Mouse (Mus musculus): Measurements from ENCODE around the gene Adcy3. TPM values are rescaled to one million over a fixed set of nuclear protein-coding genes. Genes with fewer than 3 reads are reported as not detected.

Adcy3 gene
- total and polyA plus RNA-seq, 2 experiments = 0.65 to 0.80 TPM

DNA sequence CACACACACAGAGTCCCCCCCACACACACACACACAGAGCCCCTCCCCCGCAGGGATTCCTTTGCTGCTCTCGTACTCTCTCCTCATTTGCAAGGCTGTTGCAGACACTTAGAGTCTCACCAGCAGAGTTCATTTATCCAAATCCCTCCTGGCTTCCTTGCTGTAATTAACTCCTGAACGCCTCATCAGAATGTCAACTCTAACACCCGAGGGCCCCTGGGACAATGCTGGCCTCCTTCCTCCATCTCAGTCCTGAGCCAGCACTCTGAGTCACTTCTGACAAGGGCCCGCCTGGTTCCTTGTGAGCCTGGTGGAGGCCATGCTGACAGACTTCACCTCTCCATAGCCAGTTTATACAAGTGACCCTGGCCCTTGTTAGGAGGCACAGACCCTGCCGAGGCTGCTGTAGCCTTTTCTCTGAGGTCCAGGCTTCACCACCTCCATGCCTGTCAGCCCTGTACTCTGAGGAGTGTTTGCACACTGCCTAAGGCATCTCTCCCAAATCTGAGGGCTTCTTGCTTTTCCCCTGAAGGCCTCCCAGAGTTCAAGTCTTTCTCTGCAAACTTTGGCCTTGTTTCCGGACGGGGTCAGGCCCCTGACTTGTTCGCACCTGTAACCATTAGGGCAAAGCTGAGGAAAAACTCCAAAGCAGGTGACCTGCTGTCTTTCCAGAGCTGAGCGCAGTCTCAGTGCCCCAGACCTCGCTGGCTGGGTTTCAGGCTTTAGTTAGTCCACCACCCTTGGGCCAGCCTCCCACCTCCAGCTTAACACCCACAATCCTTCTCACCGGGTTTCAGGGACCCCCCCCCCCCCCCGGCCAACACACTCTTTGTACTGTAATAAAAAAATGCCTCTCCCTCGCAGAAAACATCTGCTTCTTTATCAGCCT is 55.5 kb downstream of the Adcy3 start:
- no peaks in the 10 kb centered on the region for H3K27me3 ChIP-seq (ENCODE audit: control insufficient read depth, insufficient read depth, low read length)
- no peak overlapping the region for H3K9ac ChIP-seq (ENCODE audit: low read depth, low read length)
- no peaks in the 10 kb centered on the region for H3K79me2 ChIP-seq (ENCODE audit: control insufficient read depth, insufficient read depth, low read length)
- WGBS = 44% methylated on average over 14 of the region's 14 CpGs
- H3K27ac ChIP-seq (replicated peaks; ENCODE audit: insufficient read depth, low read depth, low read length) = no peak overlapping the region
- no peak for TF ChIP-seq POLR2A (IDR thresholded peaks at IDR 0.05; ENCODE audit: extremely low read depth, insufficient read depth, low read length)
- no peak for TF ChIP-seq CTCF (IDR thresholded peaks at IDR 0.05; ENCODE audit: low read depth, low read length)
- H3K36me3 ChIP-seq (ENCODE audit: control insufficient read depth, insufficient read depth, low read length) = no peaks in the 10 kb centered on the region
- no peak for DNase-seq (ENCODE audit: extremely low read depth, low read depth, low spot score)
- H3K4me1 ChIP-seq (ENCODE audit: control insufficient read depth, insufficient read depth, low read length) = no peaks in the 10 kb centered on the region
- H3K4me3 ChIP-seq (ENCODE audit: insufficient read depth, low read depth, low read length) = no peak overlapping the region

DNA sequence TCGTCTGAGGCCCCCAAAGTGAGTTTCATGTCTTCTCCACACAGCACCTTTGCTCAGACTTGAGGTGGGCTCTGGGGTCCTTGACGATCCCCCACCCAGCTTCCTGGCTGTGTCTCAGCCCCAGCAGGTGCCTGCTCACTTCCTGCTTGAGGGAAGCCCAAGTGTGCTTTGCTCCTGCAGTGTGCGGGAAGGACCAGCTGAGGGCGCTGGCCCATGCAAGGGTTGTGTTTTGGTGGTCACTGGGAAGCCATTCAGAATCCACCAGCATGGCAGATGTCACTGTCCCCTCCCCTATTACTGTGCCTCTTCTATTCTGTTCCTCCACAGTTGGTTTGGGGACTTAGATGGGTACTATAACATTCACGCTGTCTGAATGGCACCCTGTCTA is 56.2 kb downstream of the Adcy3 start:
- H3K4me3 ChIP-seq (ENCODE audit: insufficient read depth, low read depth, low read length) = no peak overlapping the region
- no peaks in the 10 kb centered on the region for H3K36me3 ChIP-seq (ENCODE audit: control insufficient read depth, insufficient read depth, low read length)
- H3K79me2 ChIP-seq (ENCODE audit: control insufficient read depth, insufficient read depth, low read length) = no peaks in the 10 kb centered on the region
- TF ChIP-seq POLR2A (IDR thresholded peaks at IDR 0.05; ENCODE audit: extremely low read depth, insufficient read depth, low read length) (no peak), CTCF (IDR thresholded peaks at IDR 0.05; ENCODE audit: low read depth, low read length) (peak; percentile 29; the same call in 1 of the 2 replicates)
- WGBS = 49% methylated on average over 5 of the region's 5 CpGs
- H3K9ac ChIP-seq (ENCODE audit: low read depth, low read length) = no peak overlapping the region
- no peaks in the 10 kb centered on the region for H3K4me1 ChIP-seq (ENCODE audit: control insufficient read depth, insufficient read depth, low read length)
- DNase-seq (ENCODE audit: extremely low read depth, low read depth, low spot score) = no peak
- H3K27me3 ChIP-seq (ENCODE audit: control insufficient read depth, insufficient read depth, low read length) = no peaks in the 10 kb centered on the region
- H3K27ac ChIP-seq (replicated peaks; ENCODE audit: insufficient read depth, low read depth, low read length) = no peak overlapping the region

DNA sequence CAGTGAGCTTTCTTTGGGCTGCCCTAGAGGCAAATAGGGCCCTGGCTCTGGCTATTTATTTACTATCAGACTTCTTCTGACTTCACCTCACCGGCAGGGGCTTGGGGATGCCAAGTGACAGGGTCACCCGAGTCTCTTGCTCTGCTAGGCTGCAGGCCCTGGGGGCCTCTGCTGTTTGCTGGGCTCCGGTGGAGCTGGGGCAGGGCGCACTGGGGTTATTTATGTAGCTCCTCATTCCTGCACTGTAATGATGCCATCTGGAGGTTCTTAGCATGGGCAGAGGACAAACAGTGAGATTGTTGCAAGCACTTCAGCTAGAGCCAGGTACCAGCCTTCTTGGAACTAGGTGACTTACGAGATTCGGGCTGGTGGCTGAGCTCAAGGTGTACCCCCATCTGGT is 59.6 kb downstream of the Adcy3 start:
- no peak for TF ChIP-seq POLR2A (IDR thresholded peaks at IDR 0.05; ENCODE audit: extremely low read depth, insufficient read depth, low read length)
- TF ChIP-seq CTCF (IDR thresholded peaks at IDR 0.05; ENCODE audit: low read depth, low read length) = no peak
- Histone ChIP-seq H3K4me3 (ENCODE audit: insufficient read depth, low read depth, low read length) (no peak overlapping the region), H3K4me1 (ENCODE audit: control insufficient read depth, insufficient read depth, low read length) (no peaks in the 10 kb centered on the region), H3K27me3 (ENCODE audit: control insufficient read depth, insufficient read depth, low read length) (no peaks in the 10 kb centered on the region), H3K9ac (ENCODE audit: low read depth, low read length) (no peak overlapping the region), H3K36me3 (ENCODE audit: control insufficient read depth, insufficient read depth, low read length) (no peaks in the 10 kb centered on the region), H3K79me2 (ENCODE audit: control insufficient read depth, insufficient read depth, low read length) (no peaks in the 10 kb centered on the region), H3K27ac (replicated peaks; ENCODE audit: insufficient read depth, low read depth, low read length) (no peak overlapping the region)
- WGBS = 77% methylated on average over 6 of the region's 6 CpGs
- DNase-seq (ENCODE audit: extremely low read depth, low read depth, low spot score) = no peak

DNA sequence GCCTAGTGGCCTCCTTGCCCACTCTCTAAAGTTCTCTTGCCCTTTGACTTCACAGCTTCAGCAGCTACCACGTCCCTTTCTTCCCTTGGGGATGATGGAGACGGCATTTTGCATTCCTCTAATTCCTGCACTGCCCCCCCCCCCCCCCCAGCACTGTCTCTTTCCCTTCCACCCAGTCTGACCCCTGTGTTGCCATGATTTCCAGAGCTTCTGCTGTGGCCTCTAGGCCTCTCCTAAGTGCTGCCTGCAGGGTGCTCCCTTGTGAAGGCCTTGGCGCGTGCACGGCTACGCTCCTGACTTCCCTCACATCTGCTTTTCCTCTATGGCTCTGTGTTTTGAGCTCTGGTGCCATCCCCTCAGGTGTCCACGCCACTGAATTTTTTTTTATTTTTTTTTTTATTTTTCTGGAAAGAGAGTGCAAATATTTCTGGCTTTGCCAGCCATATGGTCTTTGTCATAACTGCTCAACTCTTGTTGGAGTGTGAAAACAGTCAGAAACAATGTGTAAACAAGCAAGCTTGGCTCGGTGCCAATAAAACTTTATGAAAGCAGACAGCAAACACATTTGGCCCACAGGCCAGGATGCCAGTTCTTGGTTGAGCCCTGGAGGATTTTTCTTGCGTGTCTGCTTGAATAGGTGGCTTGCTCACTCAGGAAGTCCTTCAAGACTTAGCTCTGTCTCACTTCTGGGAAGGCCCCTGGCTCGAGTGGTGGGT is 60.3 kb downstream of the Adcy3 start:
- Histone ChIP-seq H3K27ac (replicated peaks; ENCODE audit: insufficient read depth, low read depth, low read length) (no peak overlapping the region), H3K27me3 (ENCODE audit: control insufficient read depth, insufficient read depth, low read length) (no peaks in the 10 kb centered on the region), H3K9ac (ENCODE audit: low read depth, low read length) (no peak overlapping the region), H3K4me1 (ENCODE audit: control insufficient read depth, insufficient read depth, low read length) (no peaks in the 10 kb centered on the region), H3K36me3 (ENCODE audit: control insufficient read depth, insufficient read depth, low read length) (no peaks in the 10 kb centered on the region), H3K79me2 (ENCODE audit: control insufficient read depth, insufficient read depth, low read length) (no peaks in the 10 kb centered on the region), H3K4me3 (ENCODE audit: insufficient read depth, low read depth, low read length) (no peak overlapping the region)
- TF ChIP-seq POLR2A (IDR thresholded peaks at IDR 0.05; ENCODE audit: extremely low read depth, insufficient read depth, low read length) (no peak), CTCF (IDR thresholded peaks at IDR 0.05; ENCODE audit: low read depth, low read length) (no peak)
- WGBS = 69% methylated on average over 10 of the region's 10 CpGs
- DNase-seq (ENCODE audit: extremely low read depth, low read depth, low spot score) = no peak

DNA sequence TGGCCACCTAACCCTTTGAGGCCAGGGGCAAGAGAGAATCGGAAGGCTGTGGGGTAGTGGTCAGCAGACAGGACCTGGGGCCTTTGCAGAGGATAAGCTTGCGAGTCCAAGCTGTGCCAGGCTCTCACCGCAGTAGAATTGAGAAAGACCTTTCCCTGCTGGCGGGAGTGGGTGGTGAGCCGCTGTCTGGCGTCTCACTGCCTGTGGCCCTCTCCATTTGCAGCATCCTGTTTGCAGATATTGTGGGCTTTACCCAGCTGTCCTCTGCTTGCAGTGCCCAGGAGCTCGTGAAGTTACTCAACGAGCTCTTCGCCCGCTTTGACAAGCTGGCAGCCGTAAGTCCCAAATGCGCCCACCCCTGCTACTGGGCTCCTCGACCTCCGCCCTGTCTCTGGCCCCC is 61.7 kb downstream of the Adcy3 start:
- WGBS = 95% methylated on average over 14 of the region's 14 CpGs
- H3K27ac ChIP-seq (replicated peaks; ENCODE audit: insufficient read depth, low read depth, low read length) = no peak overlapping the region
- H3K36me3 ChIP-seq (ENCODE audit: control insufficient read depth, insufficient read depth, low read length) = no peaks in the 10 kb centered on the region
- TF ChIP-seq POLR2A (IDR thresholded peaks at IDR 0.05; ENCODE audit: extremely low read depth, insufficient read depth, low read length) (no peak), CTCF (IDR thresholded peaks at IDR 0.05; ENCODE audit: low read depth, low read length) (no peak)
- no peak overlapping the region for H3K4me3 ChIP-seq (ENCODE audit: insufficient read depth, low read depth, low read length)
- no peak overlapping the region for H3K9ac ChIP-seq (ENCODE audit: low read depth, low read length)
- no peak for DNase-seq (ENCODE audit: extremely low read depth, low read depth, low spot score)
- H3K79me2 ChIP-seq (ENCODE audit: control insufficient read depth, insufficient read depth, low read length) = no peaks in the 10 kb centered on the region
- no peaks in the 10 kb centered on the region for H3K4me1 ChIP-seq (ENCODE audit: control insufficient read depth, insufficient read depth, low read length)
- H3K27me3 ChIP-seq (ENCODE audit: control insufficient read depth, insufficient read depth, low read length) = no peaks in the 10 kb centered on the region

Measured in liver, adult 2 months (tissue).